Comparison of ENCODE assay signal across 12 mouse cellular contexts in genomic region chr4:139827501-139828282, GRCm38 (mm10). TPM values are rescaled to one million over a fixed set of nuclear protein-coding genes. Genes with fewer than 3 reads are reported as not detected.
DNase-seq lines count a peak whose midpoint lies in the region; ATAC-seq and TF ChIP-seq lines count a peak whose summit lies in the region.
"Had no signal": no experiment of that assay in that cellular context is flagged by ENCODE, and none has a peak within 500 bp of the region (broad histone marks: within the 10 kb centered on the region; RNA-seq: fewer than 3 reads in every experiment).

No protein-coding gene starts in this region.

- no peak for ATAC-seq in liver, postnatal 0 days
- ATAC-seq in liver, embryonic 11.5 days (replicated peaks; ENCODE audit: low FRiP score) = no peak
- no peak for ATAC-seq in forebrain, embryonic 13.5 days
- ATAC-seq in limb, embryonic 13.5 days (ENCODE audit: low FRiP score, low read depth) = no peak
- ATAC-seq in neural tube, embryonic 14.5 days (ENCODE audit: low read depth) = no peak
- ATAC-seq: activated CD4-positive, CD25-positive, alpha-beta regulatory T cell, adult 4 months had no signal

- no peak for TF ChIP-seq EP300 in liver, postnatal 0 days (IDR thresholded peaks at IDR 0.05; ENCODE audit: low read depth)

- no peaks in the 10 kb centered on the region for H3K9me3 ChIP-seq in liver, postnatal 0 days (ENCODE audit: low read length)
- H3K9me3 ChIP-seq in liver, embryonic 11.5 days (ENCODE audit: control insufficient read depth, low read length) = no peaks in the 10 kb centered on the region
- no peaks in the 10 kb centered on the region for H3K9me3 ChIP-seq in forebrain, embryonic 13.5 days (replicated peaks)
- no peaks in the 10 kb centered on the region for H3K9me3 ChIP-seq in limb, embryonic 13.5 days
- no peaks in the 10 kb centered on the region for H3K9me3 ChIP-seq in neural tube, embryonic 14.5 days (ENCODE audit: control insufficient read depth, low read length)

- WGBS in liver, postnatal 0 days (ENCODE audit: insufficient replicate concordance) = 2% methylated on average over 30 of the region's 30 CpGs
- 3% methylated on average over 30 of the region's 30 CpGs for WGBS in liver, embryonic 11.5 days
- WGBS in forebrain, embryonic 13.5 days = 3% methylated on average over 30 of the region's 30 CpGs
- WGBS in limb, embryonic 13.5 days = 2% methylated on average over 30 of the region's 30 CpGs
- 4% methylated on average over 28 of the region's 30 CpGs for whole genome bisulfite sequencing in neural tube, embryonic 14.5 days

- H3K27ac ChIP-seq in liver, postnatal 0 days (ENCODE audit: low read depth) = no peak overlapping the region
- no peak overlapping the region for H3K27ac ChIP-seq in liver, embryonic 11.5 days (ENCODE audit: low read depth, low read length)
- H3K27ac ChIP-seq in forebrain, embryonic 13.5 days = no peak overlapping the region
- H3K27ac ChIP-seq in limb, embryonic 13.5 days = no peak overlapping the region
- H3K27ac ChIP-seq in neural tube, embryonic 14.5 days (ENCODE audit: low read depth, low read length) = no peak overlapping the region
- H3K27ac ChIP-seq: layer of hippocampus, adult 2 months had no signal

- no peak for DNase-seq in liver, postnatal 0 days
- no peak for DNase-seq in liver, embryonic 11.5 days (ENCODE audit: low spot score)
- no peak for DNase-seq in thymus, postnatal 0 days (ENCODE audit: low spot score)
- DNase-seq in spleen, postnatal 10 days (ENCODE audit: low spot score in 2 of 2) = no peak
- DNase-seq: gastrocnemius, postnatal 14 days; liver; lung, postnatal 36 days had no signal

- H3K27me3 ChIP-seq in liver, postnatal 0 days (ENCODE audit: insufficient read depth, low read length) = peaks cover 99% of the 10 kb centered on the region
- H3K27me3 ChIP-seq in liver, embryonic 11.5 days (replicated peaks; ENCODE audit: control insufficient read depth, insufficient read depth, low read length) = peaks cover 100% of the 10 kb centered on the region
- peaks cover 100% of the 10 kb centered on the region for H3K27me3 ChIP-seq in forebrain, embryonic 13.5 days
- peaks cover 100% of the 10 kb centered on the region for H3K27me3 ChIP-seq in limb, embryonic 13.5 days
- H3K27me3 ChIP-seq in neural tube, embryonic 14.5 days (ENCODE audit: control insufficient read depth, insufficient read depth, low read length) = peaks cover 38% of the 10 kb centered on the region

- peak overlapping the region; percentile 15 for H3K4me3 ChIP-seq in liver, postnatal 0 days (ENCODE audit: low read depth, low read length)
- H3K4me3 ChIP-seq in liver, embryonic 11.5 days (ENCODE audit: low read depth, low read length) = no peak overlapping the region
- H3K4me3 ChIP-seq in forebrain, embryonic 13.5 days = peak overlapping the region; percentile 24
- H3K4me3 ChIP-seq in limb, embryonic 13.5 days = peak overlapping the region; percentile 18; the same call in 1 of the 2 replicates
- peak overlapping the region; percentile 20 for H3K4me3 ChIP-seq in neural tube, embryonic 14.5 days (ENCODE audit: low read depth, low read length)
- H3K4me3 ChIP-seq: layer of hippocampus, adult 2 months had no signal

- no peak overlapping the region for H3K9ac ChIP-seq in liver, postnatal 0 days (replicated peaks)
- H3K9ac ChIP-seq in liver, embryonic 11.5 days (ENCODE audit: low read depth, low read length) = no peak overlapping the region
- H3K9ac ChIP-seq in forebrain, embryonic 13.5 days = no peak overlapping the region
- H3K9ac ChIP-seq in limb, embryonic 13.5 days = no peak overlapping the region
- H3K9ac ChIP-seq in neural tube, embryonic 14.5 days (replicated peaks; ENCODE audit: low read depth, low read length) = 0 out of 2 replicates have a peak overlapping the region, but pooled peaks have one; percentile 21

- no peaks in the 10 kb centered on the region for H3K36me3 ChIP-seq in liver, postnatal 0 days (replicated peaks; ENCODE audit: insufficient read depth, low read length)
- H3K36me3 ChIP-seq in liver, embryonic 11.5 days (ENCODE audit: control insufficient read depth, insufficient read depth, low read length) = no peaks in the 10 kb centered on the region
- no peaks in the 10 kb centered on the region for H3K36me3 ChIP-seq in forebrain, embryonic 13.5 days (ENCODE audit: poor library complexity, severe bottlenecking)
- no peaks in the 10 kb centered on the region for H3K36me3 ChIP-seq in limb, embryonic 13.5 days
- H3K36me3 ChIP-seq in neural tube, embryonic 14.5 days (ENCODE audit: control insufficient read depth, insufficient read depth, low read length) = no peaks in the 10 kb centered on the region

- peak overlapping the region; percentile 26; the same call in 1 of the 2 replicates for H3K4me2 ChIP-seq in liver, postnatal 0 days (ENCODE audit: low read depth, low read length)
- H3K4me2 ChIP-seq in liver, embryonic 11.5 days = no peak overlapping the region
- H3K4me2 ChIP-seq in forebrain, embryonic 13.5 days = peak overlapping the region; percentile 42
- H3K4me2 ChIP-seq in limb, embryonic 13.5 days (replicated peaks) = peak overlapping the region; percentile 44
- peak overlapping the region; percentile 41 for H3K4me2 ChIP-seq in neural tube, embryonic 14.5 days (ENCODE audit: low read depth, low read length)

- no peak for TF ChIP-seq CTCF in liver, postnatal 0 days (IDR thresholded peaks at IDR 0.05; ENCODE audit: low read depth)

- H3K4me1 ChIP-seq in liver, postnatal 0 days (ENCODE audit: insufficient read depth) = no peaks in the 10 kb centered on the region
- no peaks in the 10 kb centered on the region for H3K4me1 ChIP-seq in liver, embryonic 11.5 days (replicated peaks; ENCODE audit: control insufficient read depth, insufficient read depth, low read length)
- peaks cover 51% of the 10 kb centered on the region for H3K4me1 ChIP-seq in forebrain, embryonic 13.5 days
- peaks cover 15% of the 10 kb centered on the region for H3K4me1 ChIP-seq in limb, embryonic 13.5 days
- peaks cover 15% of the 10 kb centered on the region for H3K4me1 ChIP-seq in neural tube, embryonic 14.5 days (ENCODE audit: control insufficient read depth, insufficient read depth, low read length)

RNA-seq across cellular contexts. Expression of gene Pax7, which starts 5.6 kb away (rescaled TPM):
- not detected in 2 replicates for polyA plus RNA-seq in liver, postnatal 0 days (2015; fragmentation: Nextera tagmentation; extraction: Ambion mirVana)
- polyA plus RNA-seq in liver, embryonic 11.5 days (2014; fragmentation: Nextera tagmentation; extraction: Ambion mirVana) = 0.12 and 0.19 TPM in 2 replicates
- 0.04 and 0.09 TPM in 2 replicates for polyA plus RNA-seq in forebrain, embryonic 13.5 days (2015; fragmentation: Nextera tagmentation; extraction: Ambion mirVana)
- 0.90 and 0.92 TPM in 2 replicates for polyA plus RNA-seq in limb, embryonic 13.5 days (2015; fragmentation: Nextera tagmentation; extraction: Ambion mirVana)
- polyA plus RNA-seq in neural tube, embryonic 14.5 days (2014; fragmentation: Nextera tagmentation; extraction: Ambion mirVana) = 0.19 and 0.27 TPM in 2 replicates
- 0.04 and 0.09 TPM in 2 replicates for polyA plus RNA-seq in thymus, postnatal 0 days (2015; fragmentation: Nextera tagmentation; extraction: Ambion mirVana)
- polyA plus RNA-seq: activated CD4-positive, CD25-positive, alpha-beta regulatory T cell, adult 4 months had no signal
